Mouse (Mus musculus) lung, adult 2 months (tissue): ENCODE measurements at regions not wholly inside any gene's neighbourhood (a gene's known extent, or its start where the extent isn't known, plus 50 kb on each side); places are given as distances from the start of the nearest gene placed in this dataset.

Experiments
- CTCF ChIP-seq: fragments of 200-500 bp; IDR thresholded peaks from 2 replicates; pipeline ENCODE4 v1.5.1; 2011; ENCODE audit warnings: mild to moderate bottlenecking, low read length, control low read depth; ENCODE audit not compliant: insufficient read depth
- POLR2A ChIP-seq: fragments of 200-500 bp; IDR thresholded peaks from 2 replicates; pipeline ENCODE4 v1.6.1; 2011; ENCODE audit warnings: low read depth, mild to moderate bottlenecking, control low read depth, low read length, borderline replicate concordance; ENCODE audit errors: extremely low read depth

- TF ChIP-seq CTCF (no peak), POLR2A (no peak)
Measured at GRCm38 (mm10) chr13:101427426-101428221, 340.4 kb downstream of the Pik3r1 start.
